Mouse (Mus musculus) MEL (cell line): Measurements from ENCODE around the gene Rnf5.

Experiments
- CTCF ChIP-seq, 3 experiments: IDR thresholded peaks in 2 of 3; conservative IDR thresholded peaks in 1 of 3; 2 replicates each; pipeline ENCODE4 v1.5.1; 2011 to 2012; ENCODE audit warnings: low read length in 3 of 3, low read depth in 2 of 3, mild to moderate bottlenecking in 2 of 3, improper control_type of control experiment in 1 of 3, inconsistent platforms in 1 of 3, mixed read lengths in 1 of 3, moderate library complexity in 1 of 3; ENCODE audit not compliant: control insufficient read depth in 1 of 3, insufficient read depth in 1 of 3, poor library complexity in 1 of 3, severe bottlenecking in 1 of 3
- EP300 ChIP-seq, 2 experiments: IDR thresholded peaks; 2 replicates each; pipeline ENCODE4 v1.6.1; 2011; ENCODE audit warnings: improper control_type of control experiment in 2 of 2, low read length in 2 of 2, low read depth in 1 of 2, mild to moderate bottlenecking in 1 of 2
- GATA1 ChIP-seq: IDR thresholded peaks from 2 replicates; pipeline ENCODE4 v1.6.1; 2011; ENCODE audit warnings: low read depth, low read length, improper control_type of control experiment
- MAFK ChIP-seq: IDR thresholded peaks from 2 replicates; pipeline ENCODE4 v1.6.1; 2011; ENCODE audit warnings: low read depth, mild to moderate bottlenecking, low read length, improper control_type of control experiment, borderline replicate concordance
- POLR2A ChIP-seq, 2 experiments: IDR thresholded peaks; 2 replicates each; pipeline ENCODE4 v1.6.1; 2011 to 2012; ENCODE audit warnings: low read length in 2 of 2, mild to moderate bottlenecking in 2 of 2, control low read depth in 1 of 2, improper control_type of control experiment in 1 of 2, low read depth in 1 of 2, moderate library complexity in 1 of 2; ENCODE audit not compliant: control insufficient read depth in 1 of 2, insufficient read depth in 1 of 2, poor library complexity in 1 of 2
- USF1 ChIP-seq: IDR thresholded peaks from 2 replicates; pipeline ENCODE4 v1.6.1; 2014; ENCODE audit warnings: low read depth, mild to moderate bottlenecking, inconsistent platforms, low read length, improper control_type of control experiment, moderate library complexity

- TF ChIP-seq GATA1 (no peak), POLR2A (IDR thresholded peaks at IDR 0.05; ENCODE audit: control insufficient read depth in 1 of 2, insufficient read depth in 1 of 2, low read depth in 1 of 2, low read length in 2 of 2, poor library complexity in 1 of 2) (no peak), MAFK (no peak), USF1 (no peak), EP300 (IDR thresholded peaks at IDR 0.05; ENCODE audit: low read depth in 1 of 2, low read length in 2 of 2) (no peak), CTCF (IDR thresholded peaks at IDR 0.05 in 2 of 3, conservative IDR thresholded peaks at IDR 0.05 in 1 of 3; ENCODE audit: control insufficient read depth in 1 of 3, insufficient read depth in 1 of 3, low read depth in 2 of 3, low read length in 3 of 3, poor library complexity in 1 of 3, severe bottlenecking in 1 of 3) (no peak)
These were observed 17.5 kb upstream of the Rnf5 start for GRCm38 (mm10) chr17:34621006-34621405.
